Mouse (Mus musculus) forebrain, embryonic 15.5 days (tissue): ENCODE results near the gene Aebp1. TPM values are rescaled to one million over a fixed set of nuclear protein-coding genes. Genes with fewer than 3 reads are reported as not detected.
A peak's percentile ranks its signal among the peaks of the same experiment; 100 is the strongest.

Experiments used
- ATAC-seq: fragments of 200-750 bp; cut with Nextera tagmentation; replicated peaks from 2 replicates; pipeline ENCODE4 v1.8.0; 2017; ENCODE audit warnings: mild to moderate bottlenecking, moderate TSS enrichment, moderate library complexity
- H3K27ac ChIP-seq: fragments of 300-500 bp; sonication (generic); replicated peaks from 2 replicates; pipeline ENCODE4 v1.5.1; 2015; ENCODE audit warnings: mild to moderate bottlenecking, inconsistent platforms
- H3K27me3 ChIP-seq: fragments of 300-500 bp; sonication (generic); 2 replicates; pipeline ENCODE4 v1.6.1; 2015; ENCODE audit warnings: inconsistent platforms
- H3K36me3 ChIP-seq: fragments of 300-500 bp; sonication (generic); 2 replicates; pipeline ENCODE4 v1.6.1; 2015; ENCODE audit warnings: mild to moderate bottlenecking, inconsistent platforms
- H3K4me1 ChIP-seq: fragments of 300-500 bp; sonication (generic); 2 replicates; pipeline ENCODE4 v1.6.1; 2015; ENCODE audit warnings: inconsistent platforms
- H3K4me2 ChIP-seq: fragments of 300-500 bp; sonication (generic); replicated peaks from 2 replicates; pipeline ENCODE4 v1.6.1; 2015; ENCODE audit warnings: mild to moderate bottlenecking, inconsistent platforms
- H3K4me3 ChIP-seq: fragments of 300-500 bp; sonication (generic); 2 replicates; pipeline ENCODE4 v1.5.1; 2015; ENCODE audit warnings: mild to moderate bottlenecking, inconsistent platforms
- H3K9ac ChIP-seq: fragments of 300-500 bp; sonication (generic); replicated peaks from 2 replicates; pipeline ENCODE4 v1.6.1; 2015; ENCODE audit warnings: mild to moderate bottlenecking, inconsistent platforms
- H3K9me3 ChIP-seq: fragments of 300-500 bp; sonication (generic); 2 replicates; pipeline ENCODE4 v1.6.1; 2016; ENCODE audit warnings: inconsistent platforms
- WGBS: fragments of 180-500 bp; shearing (Covaris S2); methylation state at CpG from one replicate; pipeline ENCODE4 v1.1.7; 2015; ENCODE audit warnings: mixed read lengths; 5-methylcytosine and 5-hydroxymethylcytosine counted together
- polyA plus RNA-seq: library from polyadenylated mRNA; unstranded; fragments of >200 nt; fragmentation: Nextera tagmentation; extraction: Ambion mirVana; gene quantifications from 2 replicates; pipeline ENCODE4 v1.2.1, GENCODE M21; 2015

The Aebp1 gene
- polyA plus RNA-seq, 1 experiment from 2014 or later: 10.4 TPM

GRCm38 (mm10) chr11:5901320-5901719 is 39.6 kb downstream of the Aebp1 start:
- Histone ChIP-seq H3K4me3 (peak overlapping the region; percentile 45), H3K27ac (peak overlapping the region; percentile 77), H3K9ac (peak overlapping the region; percentile 66), H3K9me3 (no peaks in the 10 kb centered on the region), H3K4me2 (peak overlapping the region; percentile 77), H3K36me3 (no peaks in the 10 kb centered on the region), H3K4me1 (peaks cover 18% of the 10 kb centered on the region), H3K27me3 (no peaks in the 10 kb centered on the region)
- peak; percentile 8; the same call in 1 of the 2 replicates for ATAC-seq
- 15% methylated on average over 3 of the region's 3 CpGs for WGBS

- H3K27ac ChIP-seq: peak overlapping the region; percentile 77
Measured at GRCm38 (mm10) chr11:5901950-5902349, 40.2 kb downstream of the Aebp1 start.

GRCm38 (mm10) chr11:5902390-5902789 is 40.6 kb downstream of the Aebp1 start:
- Histone ChIP-seq H3K9me3 (no peaks in the 10 kb centered on the region), H3K27ac (peak overlapping the region; percentile 77), H3K4me3 (peak overlapping the region; percentile 45), H3K9ac (peak overlapping the region; percentile 66), H3K4me1 (peaks cover 18% of the 10 kb centered on the region), H3K27me3 (no peaks in the 10 kb centered on the region), H3K4me2 (peak overlapping the region; percentile 77), H3K36me3 (no peaks in the 10 kb centered on the region)
- ATAC-seq: peak; percentile 46
- WGBS: 7% methylated on average over 6 of the region's 6 CpGs

More at GRCm38 (mm10) chr11:5901950-5902349, 40.2 kb downstream of the Aebp1 start:
- H3K36me3 ChIP-seq: no peaks in the 10 kb centered on the region
- peaks cover 18% of the 10 kb centered on the region for H3K4me1 ChIP-seq
- ATAC-seq: peak; percentile 88
- H3K9me3 ChIP-seq: no peaks in the 10 kb centered on the region
- H3K4me3 ChIP-seq: peak overlapping the region; percentile 45
- H3K9ac ChIP-seq: peak overlapping the region; percentile 66
- 1% methylated on average over 32 of the region's 32 CpGs for WGBS
- peak overlapping the region; percentile 77 for H3K4me2 ChIP-seq
- no peaks in the 10 kb centered on the region for H3K27me3 ChIP-seq

GRCm38 (mm10) chr11:5903844-5904243 is 42.1 kb downstream of the Aebp1 start:
- Histone ChIP-seq H3K27ac (no peak overlapping the region), H3K4me2 (no peak overlapping the region), H3K4me3 (no peak overlapping the region), H3K4me1 (peaks cover 18% of the 10 kb centered on the region), H3K9ac (no peak overlapping the region), H3K27me3 (no peaks in the 10 kb centered on the region), H3K36me3 (no peaks in the 10 kb centered on the region), H3K9me3 (no peaks in the 10 kb centered on the region)
- no peak for ATAC-seq
- 86% methylated on average over 2 of the region's 2 CpGs for WGBS

- no peak for ATAC-seq
- no peak overlapping the region for H3K27ac ChIP-seq
Measured at GRCm38 (mm10) chr11:5904357-5904756, 42.6 kb downstream of the Aebp1 start.

GRCm38 (mm10) chr11:5904871-5905270 is 43.1 kb downstream of the Aebp1 start:
- no peak overlapping the region for H3K27ac ChIP-seq
- 96% methylated on average over 6 of the region's 6 CpGs for WGBS
- H3K9ac ChIP-seq: no peak overlapping the region
- no peaks in the 10 kb centered on the region for H3K27me3 ChIP-seq
- no peaks in the 10 kb centered on the region for H3K36me3 ChIP-seq
- no peak overlapping the region for H3K4me3 ChIP-seq
- H3K4me1 ChIP-seq: peaks cover 18% of the 10 kb centered on the region
- H3K9me3 ChIP-seq: no peaks in the 10 kb centered on the region
- no peak for ATAC-seq
- H3K4me2 ChIP-seq: no peak overlapping the region

More at GRCm38 (mm10) chr11:5904357-5904756, 42.6 kb downstream of the Aebp1 start:
- Histone ChIP-seq H3K36me3 (no peaks in the 10 kb centered on the region), H3K4me3 (no peak overlapping the region), H3K4me2 (no peak overlapping the region), H3K9ac (no peak overlapping the region), H3K9me3 (no peaks in the 10 kb centered on the region), H3K4me1 (peaks cover 18% of the 10 kb centered on the region), H3K27me3 (no peaks in the 10 kb centered on the region)
- WGBS: 94% methylated on average over 19 of the region's 19 CpGs

- no peak overlapping the region for H3K27ac ChIP-seq
- H3K9ac ChIP-seq: no peak overlapping the region
- no peak for ATAC-seq
- H3K27me3 ChIP-seq: no peaks in the 10 kb centered on the region
- no peak overlapping the region for H3K4me3 ChIP-seq
- 82% methylated on average over 10 of the region's 10 CpGs for WGBS
- H3K4me1 ChIP-seq: peaks cover 16% of the 10 kb centered on the region
- no peak overlapping the region for H3K4me2 ChIP-seq
- H3K9me3 ChIP-seq: no peaks in the 10 kb centered on the region
- H3K36me3 ChIP-seq: no peaks in the 10 kb centered on the region
Measured at GRCm38 (mm10) chr11:5905778-5906518, 44.2 kb downstream of the Aebp1 start.

GRCm38 (mm10) chr11:5907096-5907495 is 45.3 kb downstream of the Aebp1 start:
- WGBS: 35% methylated on average over 5 of the region's 5 CpGs
- Histone ChIP-seq H3K36me3 (no peaks in the 10 kb centered on the region), H3K9ac (no peak overlapping the region), H3K27ac (no peak overlapping the region), H3K4me3 (no peak overlapping the region), H3K4me1 (peaks cover 6% of the 10 kb centered on the region), H3K4me2 (no peak overlapping the region), H3K9me3 (no peaks in the 10 kb centered on the region), H3K27me3 (no peaks in the 10 kb centered on the region)
- no peak for ATAC-seq

GRCm38 (mm10) chr11:5908642-5909041 is 46.9 kb downstream of the Aebp1 start:
- ATAC-seq: no peak
- Histone ChIP-seq H3K4me3 (no peak overlapping the region), H3K4me2 (no peak overlapping the region), H3K9ac (no peak overlapping the region), H3K9me3 (no peaks in the 10 kb centered on the region), H3K36me3 (no peaks in the 10 kb centered on the region), H3K4me1 (no peaks in the 10 kb centered on the region), H3K27me3 (no peaks in the 10 kb centered on the region), H3K27ac (no peak overlapping the region)
- 85% methylated on average over 4 of the region's 4 CpGs for WGBS

- Histone ChIP-seq H3K4me2 (no peak overlapping the region), H3K27me3 (no peaks in the 10 kb centered on the region), H3K4me1 (no peaks in the 10 kb centered on the region), H3K4me3 (no peak overlapping the region), H3K36me3 (no peaks in the 10 kb centered on the region), H3K27ac (no peak overlapping the region), H3K9me3 (no peaks in the 10 kb centered on the region), H3K9ac (no peak overlapping the region)
- WGBS: 28% methylated on average over 5 of the region's 5 CpGs
- ATAC-seq: no peak
Measured at GRCm38 (mm10) chr11:5912635-5913034, 50.9 kb downstream of the Aebp1 start.

GRCm38 (mm10) chr11:5913256-5913655 is 51.5 kb downstream of the Aebp1 start:
- H3K4me2 ChIP-seq: no peak overlapping the region

GRCm38 (mm10) chr11:5913936-5914335 is 52.2 kb downstream of the Aebp1 start:
- no peaks in the 10 kb centered on the region for H3K27me3 ChIP-seq
- H3K9ac ChIP-seq: no peak overlapping the region
- H3K27ac ChIP-seq: no peak overlapping the region
- WGBS: 83% methylated on average over 4 of the region's 4 CpGs
- no peak overlapping the region for H3K4me3 ChIP-seq
- no peaks in the 10 kb centered on the region for H3K9me3 ChIP-seq
- no peaks in the 10 kb centered on the region for H3K36me3 ChIP-seq
- H3K4me1 ChIP-seq: no peaks in the 10 kb centered on the region
- no peak overlapping the region for H3K4me2 ChIP-seq
- no peak for ATAC-seq

More at GRCm38 (mm10) chr11:5913256-5913655, 51.5 kb downstream of the Aebp1 start:
- no peak overlapping the region for H3K4me3 ChIP-seq
- no peak overlapping the region for H3K27ac ChIP-seq
- H3K9me3 ChIP-seq: no peaks in the 10 kb centered on the region
- no peaks in the 10 kb centered on the region for H3K36me3 ChIP-seq
- WGBS: 71% methylated on average over 8 of the region's 8 CpGs
- H3K9ac ChIP-seq: no peak overlapping the region
- no peak for ATAC-seq
- no peaks in the 10 kb centered on the region for H3K27me3 ChIP-seq
- no peaks in the 10 kb centered on the region for H3K4me1 ChIP-seq

- 58% methylated on average over 5 of the region's 5 CpGs for WGBS
- Histone ChIP-seq H3K4me2 (no peak overlapping the region), H3K9me3 (no peaks in the 10 kb centered on the region), H3K36me3 (no peaks in the 10 kb centered on the region), H3K4me3 (no peak overlapping the region), H3K4me1 (no peaks in the 10 kb centered on the region), H3K27me3 (no peaks in the 10 kb centered on the region), H3K27ac (no peak overlapping the region), H3K9ac (no peak overlapping the region)
- ATAC-seq: no peak
Measured at GRCm38 (mm10) chr11:5914940-5915339, 53.2 kb downstream of the Aebp1 start.
